Mouse (Mus musculus) right cerebral cortex, postnatal 10 days (tissue): ENCODE data around the gene Spint3.

ENCODE experiments used
- DNase-seq, 2 experiments: peaks; one replicate each; pipeline ENCODE4 v3.0.0; 2021; ENCODE audit warnings: low spot score in 2 of 2

Spint3 gene

DNA sequence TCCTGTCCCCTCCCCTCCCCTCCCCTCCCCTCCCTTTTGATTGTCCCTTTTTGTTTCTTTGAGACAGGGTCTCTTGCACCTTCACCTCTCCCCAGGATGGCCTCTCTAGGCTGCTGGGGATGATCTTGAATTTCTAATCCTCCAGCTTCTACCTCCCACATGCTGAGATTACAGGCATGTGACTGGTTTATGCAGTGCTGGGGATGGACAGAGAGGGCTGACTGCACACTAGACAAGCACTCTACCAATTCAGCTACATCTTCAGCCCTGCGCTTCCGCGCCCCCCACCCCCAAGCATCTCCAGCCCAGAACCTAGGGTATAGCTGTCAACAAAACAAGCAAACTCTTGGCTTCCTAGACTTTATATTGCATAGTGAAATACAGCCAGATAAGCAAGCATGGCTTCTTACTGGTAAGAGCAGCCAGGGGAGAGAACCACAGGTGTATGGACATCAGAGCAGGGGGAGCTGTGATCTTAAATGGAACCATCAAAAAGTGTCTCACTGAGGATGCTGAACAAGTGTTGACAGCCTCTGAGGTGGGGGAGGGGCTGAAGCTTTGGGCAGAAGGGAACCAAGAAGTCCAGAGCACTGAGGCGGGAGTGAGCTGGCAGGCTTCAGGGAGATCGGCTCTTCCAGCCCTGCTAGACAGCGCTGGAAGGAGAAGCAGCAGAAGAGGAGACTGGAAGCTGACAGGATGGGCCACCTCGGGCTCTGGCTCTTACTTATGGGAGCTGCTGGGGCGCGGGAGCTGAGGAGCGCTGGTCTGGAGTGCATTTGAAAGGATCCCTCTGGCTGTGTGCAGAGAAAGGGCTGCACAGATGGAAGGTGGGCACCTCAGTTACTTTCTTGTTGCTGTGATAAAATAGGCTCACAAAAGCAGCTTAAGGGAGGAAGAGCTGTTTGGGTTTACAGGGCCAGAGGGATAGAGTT lies 23.0 kb downstream of the Spint3 start:
- peak; percentile 46 to 54 for DNase-seq

DNA sequence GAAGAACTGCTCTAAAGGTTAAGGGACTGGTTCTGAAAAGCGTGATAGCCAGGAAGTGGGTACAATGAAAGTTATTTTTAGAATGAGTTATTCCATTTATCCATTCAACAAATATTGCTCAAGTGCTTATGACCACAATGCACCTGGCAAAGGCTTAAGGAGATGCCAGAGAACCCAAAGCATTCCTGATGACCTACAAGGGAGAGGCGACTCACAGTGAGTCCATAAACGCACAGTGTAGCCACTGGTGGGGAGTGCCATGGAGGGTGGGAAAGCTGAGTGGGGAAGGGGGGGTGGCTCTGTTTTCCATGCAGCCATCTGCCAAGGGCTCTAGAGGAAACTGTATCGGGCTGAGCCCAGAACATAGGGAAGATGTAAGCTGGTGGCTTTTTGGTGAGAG lies 23.9 kb downstream of the Spint3 start:
- no peak for DNase-seq

DNA sequence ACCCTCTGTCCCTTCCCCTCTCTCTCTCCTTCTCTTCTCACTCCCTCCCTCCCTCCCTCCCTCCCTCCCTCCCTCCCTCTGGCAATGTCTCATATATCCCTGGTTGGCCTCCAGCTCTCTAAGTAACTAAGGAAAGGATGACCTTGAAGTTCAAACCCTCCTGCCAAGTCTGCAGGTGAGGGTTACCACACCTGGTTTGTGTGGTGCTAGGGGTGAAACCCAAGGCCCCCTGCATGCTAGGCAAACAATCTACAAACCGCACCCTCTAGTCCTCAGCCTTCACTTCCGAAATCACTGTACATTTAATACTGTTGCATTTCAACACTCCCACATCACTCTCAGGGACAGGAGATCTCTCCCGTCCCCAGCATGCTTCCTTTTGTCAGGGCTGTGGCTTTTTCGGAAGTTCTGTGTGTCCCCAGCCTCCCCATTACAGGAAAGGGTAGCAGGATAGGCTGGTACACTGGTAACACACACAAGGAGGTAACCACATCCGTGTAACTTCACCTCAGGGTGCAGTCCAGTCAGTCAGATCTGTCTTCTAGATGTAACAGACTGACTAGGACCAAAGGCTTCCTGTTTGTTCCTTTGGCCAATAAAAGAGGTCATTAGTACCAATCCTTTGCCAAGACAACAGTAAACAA lies 28.7 kb downstream of the Spint3 start:
- DNase-seq: no peak

DNA sequence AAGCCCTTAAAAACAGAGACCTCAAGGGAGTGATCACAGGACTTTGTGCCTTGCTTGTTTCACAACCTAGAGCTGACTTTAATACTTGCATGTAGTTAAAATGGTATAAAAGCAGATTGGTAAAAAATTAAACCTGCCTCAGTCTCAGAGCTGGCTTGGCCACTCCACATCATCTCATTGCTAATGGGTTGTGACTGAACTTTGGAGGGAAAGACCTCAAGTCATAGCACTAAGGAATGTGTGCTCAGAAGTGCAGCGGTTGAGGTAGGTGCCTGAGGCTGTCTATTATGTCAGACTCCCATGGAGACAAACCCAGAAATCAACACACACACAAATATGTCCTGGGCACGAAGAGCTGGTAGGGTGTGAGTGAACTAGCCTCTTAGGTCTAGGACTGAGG lies 29.5 kb downstream of the Spint3 start:
- no peak for DNase-seq

DNA sequence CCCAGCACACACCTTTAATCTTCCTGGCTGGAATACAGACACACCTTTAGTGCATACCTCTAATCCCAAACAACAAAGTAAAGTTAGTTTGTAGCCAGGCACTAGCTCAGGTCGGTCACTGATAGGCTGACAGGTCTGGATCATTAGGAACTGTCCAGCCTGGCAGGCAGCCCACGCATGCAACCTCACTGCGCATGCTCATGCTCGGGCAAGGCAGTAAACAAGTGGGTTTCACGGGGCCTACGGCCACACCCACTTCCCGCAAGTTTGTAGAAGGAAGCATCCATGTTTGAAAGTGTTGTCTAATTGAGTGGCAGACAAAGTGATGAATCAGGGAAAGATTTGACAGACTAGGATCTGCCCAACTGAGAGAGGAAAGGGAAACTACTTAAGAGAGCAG lies 30.7 kb downstream of the Spint3 start:
- DNase-seq: no peak

DNA sequence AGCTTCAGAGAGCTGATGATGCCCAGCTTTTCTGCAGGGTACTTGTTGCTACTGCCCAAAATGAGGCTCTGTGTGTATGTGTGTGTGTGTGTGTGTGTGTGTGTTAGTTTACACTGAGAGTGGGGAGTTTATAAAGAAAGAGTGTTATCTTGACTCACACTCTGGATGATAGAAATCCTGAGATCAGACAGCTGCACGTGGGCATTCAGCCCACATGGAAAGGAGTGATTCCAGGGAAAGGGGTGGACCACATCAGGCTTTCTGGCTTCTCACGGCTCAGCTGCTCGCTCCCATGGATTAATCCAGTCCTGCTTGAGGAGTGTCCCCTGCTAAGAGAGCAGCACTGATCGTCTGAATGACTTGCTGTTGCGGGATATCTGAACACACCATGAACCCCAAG lies 31.1 kb downstream of the Spint3 start:
- DNase-seq: peak; percentile 55 to 69

DNA sequence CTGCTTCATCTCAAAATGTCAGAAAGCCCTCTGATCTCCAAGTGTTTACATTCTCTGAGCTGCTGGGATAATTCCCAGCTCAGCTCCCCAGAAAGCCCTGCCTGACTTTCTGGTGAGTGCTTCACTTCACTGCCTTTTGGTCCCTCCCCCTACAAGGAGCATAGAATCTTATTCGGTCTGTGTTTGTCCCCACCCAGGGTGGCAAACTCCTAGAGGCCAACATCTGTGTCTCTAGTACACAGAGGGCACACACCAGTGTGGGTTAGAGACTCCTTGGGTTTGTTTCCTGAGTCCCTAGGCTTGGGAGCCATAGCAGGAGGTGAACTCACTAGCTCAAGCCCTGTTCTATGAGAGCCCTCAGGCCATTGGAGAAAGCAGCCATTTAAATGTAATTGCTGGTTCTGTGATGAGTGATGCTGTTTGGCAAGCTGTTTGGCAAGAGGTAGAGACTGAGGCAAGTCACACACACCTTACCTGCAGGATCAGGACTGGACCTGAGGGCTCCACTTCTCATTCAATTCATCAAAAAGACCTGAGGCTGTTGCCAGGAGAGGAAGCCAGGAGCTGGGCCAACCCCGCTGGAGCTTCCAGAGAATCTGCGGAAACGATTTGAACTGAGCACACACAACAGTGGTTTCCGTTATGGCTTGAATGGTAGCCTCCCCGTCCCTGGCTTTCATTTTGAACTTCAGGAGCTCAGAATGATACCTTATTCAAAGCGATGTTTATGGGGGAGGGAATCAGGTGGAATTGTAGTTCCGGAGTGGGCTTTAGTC lies 32.4 kb downstream of the Spint3 start:
- no peak for DNase-seq

DNA sequence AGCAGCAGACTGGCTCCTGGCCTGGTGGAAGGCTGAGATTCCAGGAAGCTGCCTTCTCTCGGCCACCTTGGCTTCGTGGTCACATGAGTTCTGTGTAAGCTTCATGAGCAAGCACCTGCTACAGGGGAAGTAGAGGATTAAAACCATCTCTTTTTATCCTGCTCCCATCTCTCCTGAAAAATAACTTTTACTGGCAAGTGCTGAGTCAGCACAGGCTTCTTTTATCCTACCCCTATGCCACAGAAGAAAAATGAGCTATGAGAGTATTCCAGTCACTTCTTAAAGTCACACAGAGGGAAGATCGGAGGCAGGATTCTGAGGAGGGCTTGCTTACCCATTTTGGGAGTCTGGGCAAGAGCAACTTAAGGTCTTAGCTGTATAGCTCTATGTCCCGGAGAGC lies 36.3 kb downstream of the Spint3 start:
- DNase-seq: no peak

DNA sequence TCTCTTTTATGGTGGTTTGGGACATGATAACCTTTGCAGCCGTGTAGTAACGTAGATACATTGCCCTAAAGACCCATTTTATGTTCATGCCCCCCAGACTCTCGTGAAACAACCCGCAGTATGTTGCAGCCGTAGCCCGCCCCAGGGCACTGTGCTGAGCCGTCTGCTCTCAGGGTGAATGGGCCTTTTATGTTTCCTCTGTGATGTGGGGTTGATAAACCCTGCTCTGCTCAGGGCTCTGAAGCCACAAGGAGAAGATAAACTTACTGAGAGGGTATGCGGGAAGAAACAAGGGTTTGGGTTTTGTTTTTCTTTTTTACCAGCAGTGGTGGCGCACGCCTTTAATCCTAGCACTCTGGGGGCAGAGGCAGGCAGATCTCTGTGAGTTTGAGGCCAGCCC lies 38.9 kb downstream of the Spint3 start:
- no peak for DNase-seq

DNA sequence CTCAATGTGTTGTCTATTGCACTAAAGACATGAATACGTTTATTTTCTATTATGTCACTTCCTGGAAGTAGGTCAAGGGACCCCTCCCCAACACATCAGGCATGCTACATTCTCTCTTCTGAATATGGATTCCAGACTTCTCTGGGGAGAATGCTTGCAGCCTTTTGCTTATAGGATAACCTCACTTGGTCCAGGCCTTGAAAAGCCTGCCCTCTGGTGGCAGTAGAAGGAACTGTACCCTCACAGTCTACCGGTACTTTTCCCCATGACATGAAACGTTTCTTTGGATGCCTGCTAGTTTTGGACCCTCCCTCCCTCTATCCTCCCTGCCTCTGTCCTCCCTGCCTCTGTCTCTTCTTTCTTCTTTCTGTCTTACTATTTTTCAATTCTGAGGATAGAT lies 42.1 kb downstream of the Spint3 start:
- peak; percentile 83 to 85 for DNase-seq

DNA sequence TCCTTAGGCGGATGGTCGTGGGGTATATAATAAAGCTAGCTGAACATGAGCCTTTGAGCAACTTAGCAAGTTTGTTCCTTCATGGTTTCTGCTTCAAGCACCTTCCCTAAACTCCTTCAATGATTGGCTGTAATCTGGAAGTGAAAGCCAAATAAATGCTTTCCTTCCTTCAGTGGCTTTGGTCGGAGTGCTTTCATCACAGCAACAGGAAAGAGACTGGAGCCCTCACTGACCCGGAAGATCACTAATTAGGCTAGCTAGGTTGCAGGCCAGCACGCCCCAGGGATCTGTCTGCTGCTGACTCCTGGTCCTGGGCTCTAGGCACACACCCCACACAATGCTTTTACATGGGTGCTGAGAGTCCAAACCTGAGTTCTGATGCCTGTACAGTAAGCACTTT lies 44.7 kb downstream of the Spint3 start:
- no peak for DNase-seq

DNA sequence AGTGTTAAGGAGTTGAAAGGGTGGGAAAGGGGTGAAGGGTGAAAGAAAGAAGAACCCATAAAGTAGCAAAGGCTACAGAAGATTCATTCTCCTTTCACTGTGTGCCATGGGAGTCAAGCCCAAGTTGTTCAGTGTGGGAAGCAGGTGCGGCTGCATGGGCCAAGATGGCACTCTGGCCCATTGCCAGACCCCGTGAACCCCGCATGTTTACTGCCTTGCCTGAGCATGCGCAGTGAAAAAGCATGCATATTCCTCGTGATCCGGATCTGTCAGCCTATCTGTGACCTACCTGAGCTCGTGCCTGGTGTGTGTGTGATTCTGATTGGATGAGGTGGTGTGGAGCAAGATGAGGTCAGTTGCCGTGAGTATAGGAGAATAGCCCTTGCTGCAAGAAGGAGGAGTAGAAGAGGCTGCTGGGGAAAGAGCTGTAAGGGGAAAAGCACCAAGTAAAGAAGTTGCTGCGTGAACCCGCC lies 49.9 kb downstream of the Spint3 start:
- DNase-seq: no peak

DNA sequence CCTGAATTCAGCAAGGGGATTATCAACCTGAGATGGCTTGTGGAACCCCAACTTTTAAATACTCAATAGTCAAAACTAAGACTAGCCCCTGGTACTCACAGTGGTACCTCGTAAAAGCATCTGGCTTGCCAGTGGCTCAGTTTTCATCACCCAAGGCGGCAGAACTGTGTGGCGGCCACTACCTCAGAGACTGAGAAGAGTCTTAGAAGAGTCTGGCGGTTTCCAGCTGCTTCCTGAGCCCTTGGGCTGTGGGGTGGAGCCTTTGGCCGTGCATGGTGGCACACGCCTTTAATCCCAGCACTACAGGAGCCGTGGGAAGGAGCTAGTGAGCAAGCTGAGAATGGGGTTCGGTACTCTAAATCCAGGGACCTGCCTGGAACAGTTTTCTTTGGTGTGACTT lies 51.0 kb downstream of the Spint3 start:
- no peak for DNase-seq

DNA sequence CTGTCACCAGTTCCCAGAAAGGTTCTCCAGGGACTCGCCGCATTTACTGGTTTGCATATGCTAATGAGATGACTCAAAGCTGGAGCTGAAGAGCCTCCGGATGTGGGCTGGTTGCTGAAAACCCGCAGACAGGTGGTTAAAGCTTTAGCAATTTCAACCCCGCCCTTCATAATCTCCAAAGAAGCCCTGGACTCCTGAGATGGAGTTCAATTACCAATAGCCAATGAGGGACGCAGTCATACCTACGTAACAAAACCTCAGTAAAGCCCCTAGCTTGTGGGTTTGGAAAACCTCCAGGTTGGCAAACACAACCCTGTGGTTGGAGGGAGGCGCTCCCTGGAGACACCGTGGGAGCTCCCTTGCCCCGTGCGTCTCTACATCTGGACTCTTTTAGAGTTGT lies 51.4 kb downstream of the Spint3 start:
- no peak for DNase-seq

DNA sequence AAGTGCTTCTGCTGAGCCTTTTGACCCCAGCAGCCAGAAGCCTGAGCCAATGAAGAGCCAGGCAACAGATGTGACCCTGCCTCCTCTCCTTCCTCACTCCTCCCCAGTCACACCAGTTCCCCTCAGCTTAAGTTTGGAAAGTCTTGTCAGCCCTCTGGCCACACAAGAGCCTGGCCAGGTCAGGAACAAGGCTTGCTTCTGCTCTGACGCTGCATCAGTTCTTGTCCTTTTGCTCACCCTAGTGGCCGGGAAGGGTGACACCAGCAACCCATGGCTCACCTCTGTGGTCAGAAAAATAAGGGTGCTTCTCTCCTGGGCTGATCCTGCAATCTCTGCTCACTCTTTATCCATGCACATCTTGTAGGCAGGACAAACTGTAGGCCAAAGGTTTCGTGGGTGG lies 52.5 kb downstream of the Spint3 start:
- DNase-seq: peak in 1 of 2 experiments; percentile 47
